Mouse (Mus musculus) urinary bladder, postnatal 25 days (tissue): ENCODE data around the gene Zfp423.
A peak's percentile ranks its signal among the peaks of the same experiment; 100 is the strongest.

Experiments used
- DNase-seq: peaks from one replicate; pipeline ENCODE4 v3.0.0; 2022; ENCODE audit warnings: low spot score

The Zfp423 gene

GRCm38 (mm10) chr8:87959320-87959920 lies at the start of gene Zfp423:
TSS of gene Zfp423 (minus strand) at chr8:87959595.
- DNase-seq = no peak

- DNase-seq = no peak
These were observed 47.4 kb upstream of the Zfp423 start for GRCm38 (mm10) chr8:88006811-88007210.

GRCm38 (mm10) chr8:87984778-87985177 lies 25.4 kb upstream of the Zfp423 start:
- no peak for DNase-seq

- no peak for DNase-seq
These were observed 24.6 kb upstream of the Zfp423 start for GRCm38 (mm10) chr8:87984032-87984431.

- DNase-seq = no peak
These were observed 23.5 kb upstream of the Zfp423 start for GRCm38 (mm10) chr8:87982936-87983335.

- DNase-seq = no peak
These were observed 16.0 kb upstream of the Zfp423 start for GRCm38 (mm10) chr8:87975466-87975809.

GRCm38 (mm10) chr8:87974759-87975465 lies 15.5 kb upstream of the Zfp423 start:
- DNase-seq = no peak

GRCm38 (mm10) chr8:87974122-87974758 lies 14.8 kb upstream of the Zfp423 start:
- DNase-seq = no peak

- no peak for DNase-seq
These were observed 8.6 kb upstream of the Zfp423 start for GRCm38 (mm10) chr8:87967866-87968620.

GRCm38 (mm10) chr8:87967057-87967820 lies 7.8 kb upstream of the Zfp423 start:
- DNase-seq = peak; percentile 15

GRCm38 (mm10) chr8:87962514-87963225 lies 3.3 kb upstream of the Zfp423 start:
- no peak for DNase-seq

- DNase-seq = peak; percentile 29
These were observed 2.5 kb upstream of the Zfp423 start for GRCm38 (mm10) chr8:87961680-87962513.

- DNase-seq = peak; percentile 67
These were observed 1.7 kb upstream of the Zfp423 start for GRCm38 (mm10) chr8:87961108-87961507.

- DNase-seq = peak; percentile 61
These were observed 810 bp upstream of the Zfp423 start for GRCm38 (mm10) chr8:87960061-87960749.

GRCm38 (mm10) chr8:87958451-87959319 lies 710 bp downstream of the Zfp423 start:
- DNase-seq = peak; percentile 66

- peak; percentile 51 for DNase-seq
These were observed 1.4 kb downstream of the Zfp423 start for GRCm38 (mm10) chr8:87957871-87958450.

- no peak for DNase-seq
These were observed 3.4 kb downstream of the Zfp423 start for GRCm38 (mm10) chr8:87956001-87956400.

GRCm38 (mm10) chr8:87953473-87953872 lies 5.9 kb downstream of the Zfp423 start:
- DNase-seq = no peak
